Mouse (Mus musculus) forebrain, embryonic 12.5 days (tissue): ENCODE measurements at regions not wholly inside any gene's neighbourhood (a gene's known extent, or its start where the extent isn't known, plus 50 kb on each side); places are given as distances from the start of the nearest gene placed in this dataset.

Experiments used
- ATAC-seq: fragments of 200-750 bp; cut with Nextera tagmentation; 2 replicates; pipeline ENCODE4 v1.8.0; 2017; ENCODE audit warnings: moderate TSS enrichment; ENCODE audit not compliant: low FRiP score
- H3K27ac ChIP-seq: fragments of 300-500 bp; sonication (generic); 2 replicates; pipeline ENCODE4 v1.5.1; 2016; ENCODE audit warnings: mild to moderate bottlenecking
- H3K27me3 ChIP-seq: fragments of 300-500 bp; sonication (generic); 2 replicates; pipeline ENCODE4 v1.6.1; 2016; ENCODE audit warnings: mild to moderate bottlenecking
- H3K36me3 ChIP-seq: fragments of 300-500 bp; sonication (generic); replicated peaks from 2 replicates; pipeline ENCODE4 v1.6.1; 2016; ENCODE audit warnings: mild to moderate bottlenecking
- H3K4me1 ChIP-seq: fragments of 300-500 bp; sonication (generic); 2 replicates; pipeline ENCODE4 v1.6.1; 2016
- H3K4me2 ChIP-seq: fragments of 300-500 bp; sonication (generic); 2 replicates; pipeline ENCODE4 v1.6.1; 2016; ENCODE audit warnings: mild to moderate bottlenecking, moderate library complexity
- H3K4me3 ChIP-seq: fragments of 300-500 bp; sonication (generic); replicated peaks from 2 replicates; pipeline ENCODE4 v1.5.1; 2016; ENCODE audit warnings: mild to moderate bottlenecking
- H3K9ac ChIP-seq: fragments of 300-500 bp; sonication (generic); 2 replicates; pipeline ENCODE4 v1.6.1; 2016; ENCODE audit warnings: mild to moderate bottlenecking
- H3K9me3 ChIP-seq: fragments of 300-500 bp; sonication (generic); 2 replicates; pipeline ENCODE4 v1.6.1; 2016
- WGBS: fragments of 180-500 bp; shearing (Covaris S2); methylation state at CpG from one replicate; pipeline ENCODE4 v1.1.7; 2016; 5-methylcytosine and 5-hydroxymethylcytosine counted together

DNA sequence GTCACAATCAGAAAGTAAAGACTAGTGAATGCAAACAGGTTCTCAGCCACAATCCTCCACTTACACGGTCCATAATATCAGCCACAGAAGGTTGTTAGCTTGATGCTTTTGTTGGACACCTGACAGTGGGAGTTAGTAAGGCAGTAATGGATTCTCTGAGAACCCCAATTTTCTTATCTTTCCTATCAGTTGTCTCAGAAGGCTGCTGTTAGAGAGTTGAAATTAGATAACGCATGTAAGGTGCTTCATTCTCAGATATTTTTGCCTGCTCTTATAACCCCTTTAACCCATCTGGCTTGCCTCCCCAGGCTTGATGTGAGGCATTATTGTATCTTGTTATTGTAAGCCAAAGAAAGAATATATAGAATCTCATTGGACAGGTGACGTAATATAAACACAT is 63.0 kb upstream of the Ube2e3 start:
- H3K4me2 ChIP-seq, result no peak overlapping the region
- H3K9me3 ChIP-seq, result no peaks in the 10 kb centered on the region
- H3K4me1 ChIP-seq, result no peaks in the 10 kb centered on the region
- ATAC-seq, result no peak
- no peak overlapping the region for H3K9ac ChIP-seq
- no peak overlapping the region for H3K4me3 ChIP-seq
- WGBS, result 95% methylated on average over 3 of the region's 3 CpGs
- no peaks in the 10 kb centered on the region for H3K27me3 ChIP-seq
- no peak overlapping the region for H3K27ac ChIP-seq
- H3K36me3 ChIP-seq, result no peaks in the 10 kb centered on the region

DNA sequence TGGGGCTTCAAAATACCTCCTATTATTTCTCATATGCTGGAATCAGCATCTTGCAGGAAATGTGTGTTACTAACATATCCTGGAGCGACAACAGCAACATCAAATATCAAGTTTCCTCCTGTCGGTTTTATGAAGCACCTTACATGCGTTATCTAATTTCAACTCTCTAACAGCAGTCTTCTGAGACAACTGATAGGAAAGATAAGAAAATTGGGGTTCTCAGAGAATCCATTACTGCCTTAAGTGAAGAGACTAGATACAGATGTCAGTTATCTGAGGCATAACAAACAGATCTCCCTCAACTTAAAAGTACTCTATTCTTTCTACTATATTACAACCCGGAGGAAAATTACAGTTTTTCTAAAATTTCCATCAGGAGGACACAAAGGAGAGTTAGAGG is 64.4 kb upstream of the Ube2e3 start:
- H3K4me1 ChIP-seq, result no peaks in the 10 kb centered on the region
- H3K9me3 ChIP-seq, result no peaks in the 10 kb centered on the region
- no peak overlapping the region for H3K9ac ChIP-seq
- H3K27ac ChIP-seq, result no peak overlapping the region
- H3K4me2 ChIP-seq, result no peak overlapping the region
- H3K36me3 ChIP-seq, result no peaks in the 10 kb centered on the region
- H3K27me3 ChIP-seq, result no peaks in the 10 kb centered on the region
- no peak for ATAC-seq
- no peak overlapping the region for H3K4me3 ChIP-seq
- WGBS, result 87% methylated on average over 4 of the region's 4 CpGs

DNA sequence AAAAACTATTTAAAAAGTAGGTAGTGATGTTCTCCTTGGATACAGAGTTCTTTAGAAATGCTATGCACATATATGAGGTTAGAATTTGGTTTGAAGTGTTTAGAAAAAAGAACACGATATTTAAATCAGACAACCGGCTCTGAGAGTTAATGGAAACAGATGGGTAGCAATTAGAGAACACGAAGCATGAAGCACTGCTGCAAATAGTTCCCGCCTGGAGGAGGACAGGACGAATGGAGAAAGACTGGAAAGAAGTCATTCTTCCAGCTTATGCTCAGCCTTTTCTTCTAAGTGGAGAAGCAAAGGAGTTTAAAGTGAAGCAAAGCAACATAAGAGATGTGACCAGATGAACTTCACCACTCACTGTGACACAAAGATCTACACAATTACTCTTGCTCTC is 72.5 kb upstream of the Ube2e3 start:
- Histone ChIP-seq H3K27me3 (no peaks in the 10 kb centered on the region), H3K27ac (no peak overlapping the region), H3K9ac (no peak overlapping the region), H3K9me3 (no peaks in the 10 kb centered on the region), H3K4me1 (no peaks in the 10 kb centered on the region), H3K4me3 (no peak overlapping the region), H3K36me3 (no peaks in the 10 kb centered on the region), H3K4me2 (no peak overlapping the region)
- WGBS, result 81% methylated on average over 5 of the region's 5 CpGs
- no peak for ATAC-seq

DNA sequence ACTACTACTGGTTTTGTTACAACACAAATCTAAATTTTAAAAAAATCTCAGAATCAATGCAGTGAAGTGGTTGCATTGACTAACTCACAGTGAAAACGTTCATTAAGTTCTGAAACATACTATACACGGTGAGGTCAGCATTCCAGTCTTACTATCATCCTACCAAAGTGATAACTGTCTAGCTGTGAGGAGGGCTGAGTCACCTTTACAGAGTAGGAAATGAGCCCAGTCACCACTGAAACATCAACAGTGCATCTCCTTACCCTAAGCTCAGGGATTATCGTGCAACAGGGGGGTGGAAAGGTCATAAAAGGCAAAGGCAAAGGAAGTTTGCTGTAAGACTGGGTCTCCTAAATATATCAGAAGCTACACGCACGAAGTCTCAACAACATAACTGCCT is 73.2 kb upstream of the Ube2e3 start:
- H3K36me3 ChIP-seq, result no peaks in the 10 kb centered on the region
- H3K4me2 ChIP-seq, result no peak overlapping the region
- H3K4me3 ChIP-seq, result no peak overlapping the region
- H3K9ac ChIP-seq, result no peak overlapping the region
- ATAC-seq, result no peak
- WGBS, result 87% methylated on average over 5 of the region's 5 CpGs
- H3K4me1 ChIP-seq, result no peaks in the 10 kb centered on the region
- H3K9me3 ChIP-seq, result no peaks in the 10 kb centered on the region
- H3K27ac ChIP-seq, result no peak overlapping the region
- H3K27me3 ChIP-seq, result no peaks in the 10 kb centered on the region

DNA sequence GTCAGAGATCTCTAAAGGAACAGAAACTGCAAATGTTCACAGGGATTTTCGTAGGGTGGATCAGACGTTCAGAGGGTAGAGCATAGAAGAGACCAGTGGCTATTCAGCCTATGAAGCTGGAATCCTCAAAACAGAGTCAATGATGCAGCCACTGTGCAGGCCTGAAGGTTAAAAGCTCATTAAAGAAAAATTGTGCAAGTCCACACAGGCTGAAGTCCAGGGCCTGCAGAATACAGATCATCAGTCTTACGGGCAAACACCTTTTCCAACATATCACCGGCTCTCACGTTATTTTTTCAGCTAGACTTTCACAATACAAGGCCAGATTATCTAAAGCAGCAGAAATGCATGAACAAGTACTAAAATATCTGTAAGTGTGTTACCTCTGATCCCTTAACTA is 78.8 kb upstream of the Ube2e3 start:
- Histone ChIP-seq H3K27ac (no peak overlapping the region), H3K9ac (no peak overlapping the region), H3K27me3 (no peaks in the 10 kb centered on the region), H3K4me3 (no peak overlapping the region), H3K36me3 (no peaks in the 10 kb centered on the region), H3K4me1 (no peaks in the 10 kb centered on the region), H3K4me2 (no peak overlapping the region), H3K9me3 (no peaks in the 10 kb centered on the region)
- 92% methylated on average over 5 of the region's 5 CpGs for WGBS
- no peak for ATAC-seq

DNA sequence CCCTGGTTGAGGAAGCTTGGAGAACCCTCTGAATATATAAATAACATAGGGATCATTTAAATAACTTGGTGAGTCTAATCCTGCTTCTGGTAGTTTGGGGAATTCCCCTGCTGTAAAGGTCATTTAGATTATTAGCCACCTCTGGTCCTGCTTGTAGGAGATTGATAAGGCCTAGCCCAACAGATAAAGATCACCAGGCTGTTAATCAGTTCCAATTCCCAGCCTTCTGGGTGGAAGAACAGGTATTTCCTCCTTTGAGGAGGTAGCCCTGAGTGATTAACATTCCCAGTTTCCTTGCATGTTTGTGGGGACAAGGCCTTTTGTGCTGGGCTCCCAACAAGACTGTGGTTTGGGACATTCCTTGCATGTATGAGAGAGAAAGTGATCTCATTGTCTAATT is 79.7 kb upstream of the Ube2e3 start:
- Histone ChIP-seq H3K4me2 (no peak overlapping the region), H3K9ac (no peak overlapping the region), H3K4me3 (no peak overlapping the region), H3K27ac (no peak overlapping the region), H3K36me3 (no peaks in the 10 kb centered on the region), H3K4me1 (no peaks in the 10 kb centered on the region), H3K9me3 (no peaks in the 10 kb centered on the region), H3K27me3 (no peaks in the 10 kb centered on the region)
- ATAC-seq, result no peak

DNA sequence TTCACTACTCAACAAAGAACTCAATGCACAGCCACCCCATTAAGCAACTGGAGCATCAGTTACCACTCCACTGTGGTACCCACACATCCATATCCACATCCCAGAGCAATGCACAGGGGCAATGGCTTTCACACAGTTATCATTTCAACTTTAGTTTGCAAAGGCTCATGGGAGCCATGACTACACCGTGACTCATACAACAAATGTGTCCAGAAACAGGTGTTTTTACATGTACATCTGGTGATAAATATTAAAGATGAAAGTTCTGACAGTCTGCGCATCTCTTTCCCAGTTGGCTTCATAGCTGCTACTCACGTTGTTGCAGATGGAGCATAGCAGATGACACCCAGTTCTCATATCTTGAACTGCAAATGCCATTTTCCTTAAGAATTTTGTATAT is 88.0 kb upstream of the Ube2e3 start:
- WGBS, result 94% methylated on average over 3 of the region's 3 CpGs
- no peak overlapping the region for H3K27ac ChIP-seq
- ATAC-seq, result no peak
- H3K9me3 ChIP-seq, result no peaks in the 10 kb centered on the region
- H3K4me2 ChIP-seq, result no peak overlapping the region
- H3K36me3 ChIP-seq, result no peaks in the 10 kb centered on the region
- no peak overlapping the region for H3K4me3 ChIP-seq
- H3K9ac ChIP-seq, result no peak overlapping the region
- no peaks in the 10 kb centered on the region for H3K4me1 ChIP-seq
- H3K27me3 ChIP-seq, result no peaks in the 10 kb centered on the region

DNA sequence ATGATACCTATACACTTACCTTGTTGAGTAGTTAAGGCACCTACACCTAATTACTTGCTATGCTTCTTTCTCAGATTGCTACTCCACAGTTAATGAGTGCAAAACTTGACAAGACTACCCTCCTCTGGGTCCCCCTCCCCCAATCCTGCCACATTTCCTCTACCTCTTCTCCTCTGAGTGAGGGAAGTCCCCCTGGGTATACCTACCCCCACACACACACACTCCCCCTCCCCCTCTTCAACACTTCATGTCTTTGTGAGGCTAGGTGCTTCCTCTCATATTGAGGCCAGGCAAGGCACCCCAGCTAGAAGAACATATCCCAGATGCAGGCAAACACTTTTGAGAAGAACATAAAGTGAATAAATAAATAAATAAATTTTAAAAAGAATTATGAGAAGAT is 90.3 kb upstream of the Ube2e3 start:
- no peak for ATAC-seq
- H3K4me3 ChIP-seq, result no peak overlapping the region
- no peak overlapping the region for H3K9ac ChIP-seq
- H3K4me1 ChIP-seq, result no peaks in the 10 kb centered on the region
- H3K27me3 ChIP-seq, result no peaks in the 10 kb centered on the region
- no peak overlapping the region for H3K4me2 ChIP-seq
- no peaks in the 10 kb centered on the region for H3K36me3 ChIP-seq
- H3K9me3 ChIP-seq, result no peaks in the 10 kb centered on the region
- no peak overlapping the region for H3K27ac ChIP-seq

DNA sequence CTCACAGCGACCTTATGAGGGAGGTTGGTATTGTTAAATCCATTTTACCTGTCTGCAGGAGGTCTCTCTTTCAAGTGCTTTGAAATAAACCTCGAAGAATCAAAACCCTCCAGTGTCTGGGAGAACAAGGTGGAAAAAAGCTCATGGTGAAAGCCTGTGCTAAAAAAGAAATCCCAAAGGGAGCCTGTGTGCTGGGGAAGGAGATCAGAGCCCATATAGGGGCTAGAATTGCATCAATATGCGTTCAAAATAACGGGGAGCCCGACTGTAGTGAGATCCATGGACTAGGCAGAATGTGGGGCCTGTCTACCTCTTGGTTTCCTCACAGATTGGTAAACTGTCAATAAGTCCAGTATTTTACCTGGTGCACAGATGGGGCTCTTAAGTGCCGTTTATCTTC is 113.6 kb upstream of the Ube2e3 start:
- H3K4me2 ChIP-seq, result no peak overlapping the region
- H3K27me3 ChIP-seq, result no peaks in the 10 kb centered on the region
- H3K36me3 ChIP-seq, result no peaks in the 10 kb centered on the region
- H3K27ac ChIP-seq, result no peak overlapping the region
- no peak overlapping the region for H3K4me3 ChIP-seq
- no peak for ATAC-seq
- no peaks in the 10 kb centered on the region for H3K9me3 ChIP-seq
- 0 out of 2 replicates have a peak, but pooled peaks cover 3% of the 10 kb centered on the region for H3K4me1 ChIP-seq
- no peak overlapping the region for H3K9ac ChIP-seq
- WGBS, result 40% methylated on average over 6 of the region's 6 CpGs

DNA sequence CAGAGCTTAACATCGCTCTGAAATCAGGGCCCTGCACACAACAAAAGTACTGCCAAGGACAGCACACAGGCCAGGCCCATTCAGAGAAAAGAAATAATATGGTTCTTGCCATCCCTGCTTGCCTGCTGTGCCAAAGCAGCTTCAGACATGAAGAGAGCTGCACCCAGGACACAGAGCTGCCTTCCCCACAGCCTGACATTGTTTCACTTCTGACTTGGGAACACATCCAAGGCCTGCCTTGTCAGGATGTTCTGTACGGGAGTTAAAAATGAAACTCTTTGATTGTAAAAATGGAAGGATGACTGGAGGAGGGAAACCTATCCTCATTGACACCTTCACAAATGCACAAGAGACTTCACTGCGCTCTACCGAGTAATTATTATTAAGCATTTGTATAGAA is 114.0 kb upstream of the Ube2e3 start:
- WGBS, result 53% methylated on average over 4 of the region's 4 CpGs
- no peak overlapping the region for H3K4me3 ChIP-seq
- H3K4me1 ChIP-seq, result 0 out of 2 replicates have a peak, but pooled peaks cover 3% of the 10 kb centered on the region
- H3K27me3 ChIP-seq, result no peaks in the 10 kb centered on the region
- no peak overlapping the region for H3K4me2 ChIP-seq
- ATAC-seq, result no peak
- no peaks in the 10 kb centered on the region for H3K9me3 ChIP-seq
- H3K9ac ChIP-seq, result no peak overlapping the region
- no peak overlapping the region for H3K27ac ChIP-seq
- H3K36me3 ChIP-seq, result no peaks in the 10 kb centered on the region

DNA sequence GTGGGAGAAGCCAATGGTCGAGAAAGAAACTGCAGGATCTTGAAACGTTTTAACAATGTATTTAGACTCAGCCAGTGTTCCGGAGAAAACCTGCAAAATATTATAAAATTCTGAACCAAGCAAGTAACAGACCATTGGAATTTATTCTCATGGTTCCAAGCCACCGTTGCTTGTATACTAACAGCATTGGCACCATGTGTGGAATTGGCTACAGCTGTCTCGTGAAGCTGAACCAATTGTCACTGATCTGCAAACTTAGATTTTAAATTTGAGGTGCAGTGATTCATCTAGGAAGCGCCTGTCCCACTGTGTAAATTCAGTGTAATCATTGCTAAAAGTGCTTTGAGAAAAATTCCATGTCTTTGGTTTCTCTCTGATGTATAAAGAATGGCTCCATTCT is 137.8 kb upstream of the Ube2e3 start:
- no peak for ATAC-seq
- H3K4me3 ChIP-seq, result no peak overlapping the region
- 89% methylated on average over 6 of the region's 6 CpGs for WGBS
- no peak overlapping the region for H3K9ac ChIP-seq
- H3K27me3 ChIP-seq, result no peaks in the 10 kb centered on the region
- H3K27ac ChIP-seq, result no peak overlapping the region
- no peaks in the 10 kb centered on the region for H3K4me1 ChIP-seq
- no peaks in the 10 kb centered on the region for H3K9me3 ChIP-seq
- no peak overlapping the region for H3K4me2 ChIP-seq
- no peaks in the 10 kb centered on the region for H3K36me3 ChIP-seq

DNA sequence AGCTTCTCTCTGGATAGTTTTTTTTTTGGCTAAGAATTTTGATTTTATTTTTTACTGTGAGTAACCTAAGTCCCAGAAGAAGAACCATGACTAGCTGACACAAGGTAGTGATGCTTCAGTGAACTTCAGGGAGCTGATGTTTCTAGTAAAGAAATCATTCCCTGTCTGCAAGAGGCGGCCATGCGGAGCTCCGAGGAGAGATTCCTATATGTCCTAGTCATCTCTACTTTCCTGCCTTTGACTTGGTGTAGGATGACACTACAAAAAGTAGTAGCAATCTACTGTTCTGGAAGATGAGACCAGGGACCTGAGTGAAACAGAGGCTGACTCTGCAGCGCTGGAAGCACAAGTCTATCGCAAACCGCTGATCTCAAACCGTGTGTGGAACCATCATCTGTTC is 141.9 kb upstream of the Ube2e3 start:
- H3K27me3 ChIP-seq, result no peaks in the 10 kb centered on the region
- no peak overlapping the region for H3K9ac ChIP-seq
- H3K27ac ChIP-seq, result no peak overlapping the region
- H3K4me3 ChIP-seq, result no peak overlapping the region
- no peak overlapping the region for H3K4me2 ChIP-seq
- ATAC-seq, result no peak
- WGBS, result 92% methylated on average over 7 of the region's 7 CpGs
- H3K36me3 ChIP-seq, result no peaks in the 10 kb centered on the region
- no peaks in the 10 kb centered on the region for H3K4me1 ChIP-seq
- no peaks in the 10 kb centered on the region for H3K9me3 ChIP-seq

DNA sequence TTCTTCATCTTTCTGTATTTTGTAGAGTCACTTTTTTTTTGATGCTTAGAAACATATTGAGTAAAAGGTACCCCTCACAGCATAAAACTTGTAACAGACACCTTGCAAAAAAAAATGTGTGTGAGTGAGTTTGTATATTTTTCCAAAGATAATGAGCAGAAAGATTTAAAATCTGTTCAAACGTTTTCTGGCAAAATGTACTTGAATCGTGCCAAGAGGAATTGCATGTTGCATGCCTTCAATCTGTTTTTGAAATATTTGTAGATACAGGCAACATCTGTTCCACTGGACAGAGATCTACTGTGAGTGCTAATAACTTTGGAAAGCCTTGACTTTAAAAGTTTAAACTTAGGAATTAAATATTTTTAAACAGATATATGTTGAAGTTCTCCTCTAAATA is 143.5 kb upstream of the Ube2e3 start:
- H3K27me3 ChIP-seq, result no peaks in the 10 kb centered on the region
- H3K4me2 ChIP-seq, result no peak overlapping the region
- no peak overlapping the region for H3K9ac ChIP-seq
- no peak overlapping the region for H3K27ac ChIP-seq
- no peak overlapping the region for H3K4me3 ChIP-seq
- ATAC-seq, result no peak
- WGBS, result 77% methylated on average over 2 of the region's 2 CpGs
- H3K36me3 ChIP-seq, result no peaks in the 10 kb centered on the region
- H3K4me1 ChIP-seq, result no peaks in the 10 kb centered on the region
- no peaks in the 10 kb centered on the region for H3K9me3 ChIP-seq

DNA sequence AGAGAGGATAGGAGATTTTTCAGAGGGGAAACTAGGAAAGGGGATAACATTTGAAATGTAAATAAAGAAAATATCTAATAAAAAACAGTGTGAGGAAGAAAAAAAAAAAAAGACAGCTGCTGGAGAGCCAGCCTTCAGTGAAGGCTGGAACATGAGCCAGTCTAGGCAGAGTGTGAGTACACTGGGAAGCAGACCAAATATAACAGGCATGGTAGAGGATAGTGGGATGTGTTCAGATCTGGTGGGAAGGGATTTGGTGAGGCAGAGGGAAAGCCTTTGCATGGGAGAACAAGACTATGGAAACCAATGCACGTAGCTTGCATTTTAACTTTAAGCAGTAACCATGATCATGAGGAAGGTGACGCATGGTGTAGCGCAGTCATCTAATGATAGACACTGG is 144.5 kb upstream of the Ube2e3 start:
- H3K4me3 ChIP-seq, result no peak overlapping the region
- H3K4me1 ChIP-seq, result no peaks in the 10 kb centered on the region
- H3K27me3 ChIP-seq, result no peaks in the 10 kb centered on the region
- 92% methylated on average over 3 of the region's 3 CpGs for WGBS
- no peaks in the 10 kb centered on the region for H3K9me3 ChIP-seq
- H3K27ac ChIP-seq, result no peak overlapping the region
- no peak for ATAC-seq
- no peak overlapping the region for H3K9ac ChIP-seq
- H3K4me2 ChIP-seq, result no peak overlapping the region
- no peaks in the 10 kb centered on the region for H3K36me3 ChIP-seq
